Mouse (Mus musculus): ENCODE data around the gene Banf2. TPM values are rescaled to one million over a fixed set of nuclear protein-coding genes. Genes with fewer than 3 reads are reported as not detected.

Gene Banf2
- not detected for polyA plus RNA-seq (2014; fragmentation: Illumina TruSeq; extraction: RNeasy Lipid Tissue Mini Kit (QIAGEN cat#74804); ENCODE audit: low read depth, low replicate concordance)

DNA sequence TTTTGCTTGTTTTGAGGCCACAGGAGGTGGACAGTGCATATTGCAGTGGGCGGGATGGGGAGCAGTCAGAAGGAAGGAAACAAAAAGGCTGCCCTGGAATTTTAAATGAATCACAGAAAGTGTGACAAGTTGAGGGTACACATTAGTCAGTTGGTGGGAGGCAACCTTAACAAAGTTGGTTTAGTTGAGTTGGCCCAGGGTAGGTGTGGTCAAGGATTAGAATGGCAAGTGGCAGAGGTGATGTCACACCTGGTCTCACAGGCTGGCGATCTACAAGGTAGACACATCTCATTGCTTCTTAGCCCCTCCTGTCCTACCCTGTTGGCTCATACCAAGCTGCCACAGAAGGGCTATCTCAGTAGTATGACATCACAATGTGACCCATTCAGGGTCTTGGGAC is at the start of gene Banf2:
TSS of gene Banf2 (plus strand) at position 396 of the 400 bp plus-strand sequence.

DNA sequence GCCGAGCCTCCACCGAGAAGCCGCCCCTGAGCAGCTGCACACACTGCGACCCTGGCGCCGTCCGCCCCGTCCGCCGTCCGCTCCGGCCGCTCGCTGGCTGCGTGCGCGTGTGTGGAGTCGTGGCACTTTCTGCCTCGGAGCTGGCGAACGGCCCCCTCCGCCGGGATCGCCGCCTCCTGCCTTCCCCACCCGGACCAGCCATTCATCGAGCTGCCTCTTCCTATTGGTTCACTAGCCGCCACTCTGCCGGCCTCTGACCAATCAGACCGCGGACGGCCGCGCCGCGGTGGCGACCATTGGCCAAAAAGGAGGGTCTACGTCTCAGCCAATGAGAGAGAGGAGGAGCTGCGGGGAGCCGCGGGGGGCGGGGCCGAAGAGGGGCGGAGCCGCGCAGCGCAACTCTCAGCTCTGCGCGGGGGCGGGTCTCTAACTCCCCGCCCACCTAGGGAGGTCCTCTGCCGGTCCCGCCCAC is 21.7 kb upstream of the Banf2 start, which contains the start of gene Rrbp1:
TSS of gene Rrbp1 (minus strand) at position 184 of the 472 bp plus-strand sequence.

Other genes starting within 250 kb of the Banf2 start
- 1.4 TPM for gene Bfsp1, start 169.9 kb upstream of the Banf2 start, polyA plus RNA-seq (2014; fragmentation: Illumina TruSeq; extraction: RNeasy Lipid Tissue Mini Kit (QIAGEN cat#74804); ENCODE audit: low read depth, low replicate concordance)
- gene Dstn, start 117.7 kb upstream of the Banf2 start, polyA plus RNA-seq (2014; fragmentation: Illumina TruSeq; extraction: RNeasy Lipid Tissue Mini Kit (QIAGEN cat#74804); ENCODE audit: low read depth, low replicate concordance) = 4,459 TPM
- gene Rrbp1, start 21.8 kb upstream of the Banf2 start, polyA plus RNA-seq (2014; fragmentation: Illumina TruSeq; extraction: RNeasy Lipid Tissue Mini Kit (QIAGEN cat#74804); ENCODE audit: low read depth, low replicate concordance) = 212 TPM
- 4.7 TPM for gene Mgme1, start 237.6 kb downstream of the Banf2 start, polyA plus RNA-seq (2014; fragmentation: Illumina TruSeq; extraction: RNeasy Lipid Tissue Mini Kit (QIAGEN cat#74804); ENCODE audit: low read depth, low replicate concordance)
- gene Snx5, start 237.8 kb downstream of the Banf2 start, polyA plus RNA-seq (2014; fragmentation: Illumina TruSeq; extraction: RNeasy Lipid Tissue Mini Kit (QIAGEN cat#74804); ENCODE audit: low read depth, low replicate concordance) = 464 TPM

Data from sigmoid colon, adult 10 weeks (tissue).